10 mouse cellular contexts compared by ENCODE assay signal in genomic region chr12:24950376-24951046, GRCm38 (mm10). TPM values are rescaled to one million over a fixed set of nuclear protein-coding genes. Genes with fewer than 3 reads are reported as not detected.
DNase-seq lines count a peak whose midpoint lies in the region; ATAC-seq and TF ChIP-seq lines count a peak whose summit lies in the region.
"Had no signal": no experiment of that assay in that cellular context is flagged by ENCODE, and none has a peak within 500 bp of the region (broad histone marks: within the 10 kb centered on the region; RNA-seq: fewer than 3 reads in every experiment).

No protein-coding gene starts in this region.

- H3K4me2 ChIP-seq in liver, embryonic 12.5 days, result no peak overlapping the region

- no peak overlapping the region for H3K4me3 ChIP-seq in liver, embryonic 12.5 days
- H3K4me3 ChIP-seq in bone marrow, adult 2 months (replicated peaks; ENCODE audit: control insufficient read depth, low read depth, low read length), result no peak overlapping the region
- H3K4me3 ChIP-seq: forebrain, embryonic 10.5 days; megakaryocyte, embryonic 14.5 days had no signal

- H3K4me1 ChIP-seq in liver, embryonic 12.5 days, result 0 out of 2 replicates have a peak, but pooled peaks cover 7% of the 10 kb centered on the region
- H3K4me1 ChIP-seq in bone marrow, adult 2 months (ENCODE audit: control insufficient read depth, insufficient read depth, low read length), result no peaks in the 10 kb centered on the region
- H3K4me1 ChIP-seq: forebrain, embryonic 10.5 days; megakaryocyte, embryonic 14.5 days had no signal

- H3K36me3 ChIP-seq in liver, embryonic 12.5 days, result peaks cover 9% of the 10 kb centered on the region; the same call in 1 of the 2 replicates

- TF ChIP-seq CTCF in bone marrow, adult 2 months (IDR thresholded peaks at IDR 0.05; ENCODE audit: control insufficient read depth, insufficient read depth, low read length), result peak; percentile 63

- H3K27me3 ChIP-seq in liver, embryonic 12.5 days (replicated peaks), result no peaks in the 10 kb centered on the region
- H3K27me3 ChIP-seq: megakaryocyte, embryonic 14.5 days had no signal

- no peak for TF ChIP-seq POLR2A in bone marrow, adult 2 months (IDR thresholded peaks at IDR 0.05; ENCODE audit: borderline replicate concordance, control insufficient read depth, low read depth, low read length)

- 78% methylated on average over 7 of the region's 7 CpGs for WGBS in liver, embryonic 12.5 days (ENCODE audit: insufficient replicate concordance)
- WGBS in bone marrow, adult 2 months, result 88% methylated on average over 7 of the region's 7 CpGs

- no peak for ATAC-seq in liver, embryonic 12.5 days

- no peak overlapping the region for H3K9ac ChIP-seq in liver, embryonic 12.5 days

- no peak overlapping the region for H3K27ac ChIP-seq in liver, embryonic 12.5 days
- no peak overlapping the region for H3K27ac ChIP-seq in bone marrow, adult 2 months (ENCODE audit: control insufficient read depth, insufficient read depth, low read depth, low read length, poor library complexity)
- H3K27ac ChIP-seq: forebrain, embryonic 10.5 days had no signal

- DNase-seq in adrenal gland, postnatal 14 days, result peak; percentile 58
- DNase-seq in adrenal gland, adult 2 months, result no peak
- peak; percentile 57 for DNase-seq in liver
- DNase-seq in mesoderm, embryonic 11.5 days (ENCODE audit: low read depth, low spot score), result peak; percentile 39
- DNase-seq in frontal cortex, postnatal 25 days (ENCODE audit: low spot score in 2 of 2), result no peak
- no peak for DNase-seq in spleen, adult 18-20 months

- H3K9me3 ChIP-seq in liver, embryonic 12.5 days (replicated peaks), result no peaks in the 10 kb centered on the region
- H3K9me3 ChIP-seq: forebrain, embryonic 10.5 days; megakaryocyte, embryonic 14.5 days had no signal

RNA-seq across cellular contexts. Expression of gene Kidins220, which starts 24.2 kb away (rescaled TPM):
- 83.9 and 87.5 TPM in 2 replicates for total RNA-seq in adrenal gland, postnatal 14 days (2021)
- 100 to 1,000 TPM in 1 of 2 experiments, 10 to 100 TPM in 1; 90.9 to 111 TPM for total RNA-seq in adrenal gland, adult 2 months (2021)
- polyA plus RNA-seq in adrenal gland, adult 2 months (2012; rRNA removed), result 89.9 and 112 TPM in 2 replicates
- polyA plus RNA-seq in liver, embryonic 12.5 days (2016; fragmentation: Nextera tagmentation; extraction: Ambion mirVana), result 12.2 and 13.6 TPM in 2 replicates
- 10.4 and 33.2 TPM in 2 replicates for polyA plus RNA-seq in bone marrow, adult 2 months (2011; ENCODE audit: insufficient read depth, insufficient read length, low replicate concordance, missing spikeins)

Comparison
In these comparisons a context has a peak if more than half of its experiments do, and no peak if none do; other contexts are left out.
1. DNase-seq: peak in adrenal gland, postnatal 14 days (single experiment), liver (single experiment) and mesoderm, embryonic 11.5 days (single experiment); none in adrenal gland, adult 2 months (single experiment), frontal cortex, postnatal 25 days (0 of 2) and spleen, adult 18-20 months (0 of 2).